Mouse (Mus musculus) liver, adult (tissue): ENCODE measurements around the gene Zfp207.

Experiments used
- GATA4 ChIP-seq: IDR thresholded peaks from 2 replicates; pipeline ENCODE4 v1.6.1; 2014; ENCODE audit warnings: mild to moderate bottlenecking, low read length; ENCODE audit not compliant: insufficient replicate concordance

Gene Zfp207

DNA sequence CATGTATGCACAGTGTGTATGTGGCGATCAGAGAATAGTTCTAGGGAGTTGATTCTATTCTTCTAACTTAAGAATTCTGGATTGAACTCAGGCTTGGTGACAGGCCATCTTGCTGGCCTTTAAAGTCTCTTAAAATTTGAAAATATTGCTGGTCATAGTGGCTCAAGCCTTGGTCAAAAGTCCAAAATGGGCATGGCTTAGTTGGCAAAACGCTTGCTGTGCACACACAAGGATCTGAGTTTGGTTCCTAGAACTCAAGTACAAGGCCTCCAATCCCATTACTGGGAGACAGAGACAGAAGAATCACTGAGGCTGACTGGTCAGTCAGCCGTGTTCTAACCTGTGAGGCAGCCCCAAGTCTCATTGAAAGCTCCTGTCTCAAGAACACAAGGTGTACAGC is 63.8 kb downstream of the Zfp207 start:
- no peak for TF ChIP-seq GATA4

DNA sequence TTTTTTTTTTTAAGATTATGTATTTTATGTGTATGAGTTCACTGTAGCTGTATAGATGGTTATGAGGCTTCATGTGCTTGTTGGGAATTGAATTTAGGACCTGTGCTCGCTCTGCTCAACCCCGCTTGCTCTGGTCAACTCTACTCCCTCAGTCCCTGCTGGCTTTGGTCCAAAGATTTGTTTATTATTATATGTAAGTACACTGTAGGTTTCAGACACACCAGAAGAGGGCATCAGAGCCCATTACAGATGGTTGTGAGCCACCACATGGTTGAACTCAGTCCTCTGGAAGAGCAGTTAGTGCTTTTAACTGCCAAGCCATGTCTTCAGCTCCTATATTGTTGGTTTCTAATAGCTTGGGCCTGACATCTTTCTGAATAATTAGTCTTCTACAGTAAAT is 66.8 kb downstream of the Zfp207 start:
- TF ChIP-seq GATA4: no peak

DNA sequence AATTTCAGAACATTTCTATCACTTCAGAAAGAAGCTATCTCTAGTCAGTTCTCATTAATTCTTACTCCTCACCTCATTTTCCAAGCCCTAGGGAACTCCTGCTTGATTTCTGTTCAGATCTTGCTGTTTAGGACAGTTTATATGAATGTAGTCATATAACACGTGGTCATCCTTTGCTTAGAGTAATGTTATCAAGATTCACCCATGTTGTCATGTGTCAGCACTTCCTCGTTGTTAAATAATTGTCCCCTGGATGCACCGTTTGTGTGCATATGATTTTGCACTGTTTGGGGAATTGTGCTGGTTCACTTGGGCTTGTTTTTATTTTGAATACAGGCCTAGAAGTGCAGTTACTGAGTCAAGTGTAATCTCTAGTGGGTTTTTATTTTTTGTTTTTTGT is 69.2 kb downstream of the Zfp207 start:
- TF ChIP-seq GATA4: no peak

DNA sequence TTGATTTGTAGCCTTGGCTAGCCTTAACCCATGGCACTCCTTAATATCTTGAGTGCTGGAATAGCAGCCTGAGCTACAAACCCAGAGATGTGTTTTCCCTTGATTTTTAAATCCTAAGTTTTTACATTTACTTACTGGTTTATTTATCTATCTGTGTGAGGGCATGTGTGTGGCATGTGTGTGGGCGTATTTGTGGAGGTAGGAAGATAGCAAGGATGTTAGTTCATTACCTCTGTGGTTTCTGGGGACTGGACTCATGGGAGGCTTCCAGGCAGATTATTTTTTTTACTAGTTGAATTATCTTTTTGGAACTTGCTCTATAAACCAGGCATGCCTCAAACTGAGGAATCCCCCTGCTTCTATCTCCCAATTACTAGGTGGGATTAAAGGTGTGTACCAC is 70.1 kb downstream of the Zfp207 start:
- no peak for TF ChIP-seq GATA4
